Mouse (Mus musculus): ENCODE measurements around the gene Nek5. TPM values are rescaled to one million over a fixed set of nuclear protein-coding genes. Genes with fewer than 3 reads are reported as not detected.

Nek5 gene
- 0.03 TPM in 2 replicates for polyA plus RNA-seq (2012; rRNA removed)

DNA sequence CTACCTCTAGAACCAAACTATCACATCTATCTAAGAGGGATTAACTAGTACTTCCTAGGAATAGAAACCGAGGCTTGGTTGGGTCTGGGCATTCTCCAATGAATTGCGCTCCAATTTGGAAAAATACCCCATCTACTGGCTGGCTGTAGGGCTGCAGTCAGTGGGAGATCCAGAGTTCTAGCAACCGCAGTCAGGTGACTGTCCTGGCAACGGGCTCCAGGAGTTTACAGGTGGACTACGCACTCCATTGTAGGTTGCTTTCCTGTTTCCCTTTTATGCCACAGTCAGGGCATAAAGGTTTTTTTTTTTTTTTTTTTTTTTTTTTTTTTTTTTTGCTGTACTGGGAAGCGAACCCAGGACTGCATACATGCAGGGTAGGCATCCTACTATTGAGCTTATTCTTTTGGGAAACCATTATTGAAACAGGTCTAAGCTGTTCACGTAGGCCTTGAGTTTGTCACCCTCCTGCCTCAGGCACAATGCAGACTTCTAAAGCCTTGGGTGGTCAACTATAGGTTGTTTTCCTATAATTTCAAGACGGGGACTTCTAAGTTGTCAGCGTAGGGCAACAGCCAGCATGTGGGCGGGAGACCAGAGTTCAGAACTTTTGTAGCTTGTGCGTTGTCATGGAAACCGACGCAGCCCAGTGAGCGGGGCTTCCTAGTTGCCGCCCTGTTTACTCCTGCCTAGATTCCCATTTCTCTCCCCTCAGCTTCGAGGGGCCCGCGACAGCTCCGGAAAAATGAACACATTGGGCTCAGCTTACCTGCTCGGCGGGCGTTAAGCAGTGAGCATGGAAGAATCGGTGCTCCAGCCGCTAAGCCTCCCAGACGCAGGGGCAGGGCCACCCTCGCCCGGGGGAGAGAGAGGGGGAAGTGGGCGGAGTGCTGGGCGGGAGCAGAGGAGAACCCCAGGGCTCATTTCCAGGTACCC is at the start of gene Nek5:
Gene Nek5, minus strand, starts transcription at position 834 of the 933 bp plus-strand sequence.

GRCm38 (mm10) chr8:22166080-22166603 is 41.3 kb upstream of the Nek5 start, which contains the start of gene Nek3:
Gene Nek3, minus strand, starts transcription at chr8:22166435.

DNA sequence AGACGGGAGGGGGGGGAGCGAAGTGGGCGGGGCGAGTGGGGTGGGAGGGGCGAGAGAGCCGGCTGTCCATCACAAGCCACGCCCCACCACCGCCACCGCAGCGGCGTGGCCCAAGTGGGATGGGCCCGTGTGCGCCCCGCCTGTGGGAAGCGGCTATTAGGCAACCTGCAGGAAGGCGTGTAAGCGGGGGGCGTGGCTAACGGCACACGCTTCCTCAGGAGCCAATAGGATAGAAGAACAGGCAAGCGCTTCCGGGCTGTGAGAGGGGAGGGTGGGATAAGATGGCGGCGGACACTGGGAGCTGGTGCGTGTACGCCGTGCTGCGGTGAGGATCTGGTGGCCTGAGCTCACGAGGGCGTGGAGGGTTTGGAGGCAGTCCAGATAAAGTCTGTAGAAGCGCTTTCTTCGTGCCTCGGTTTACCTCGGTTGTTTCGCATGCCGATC is 64.4 kb downstream of the Nek5 start, which contains the start of gene Alg11:
Gene Alg11, plus strand, starts transcription at position 276 of the 444 bp plus-strand sequence.

DNA sequence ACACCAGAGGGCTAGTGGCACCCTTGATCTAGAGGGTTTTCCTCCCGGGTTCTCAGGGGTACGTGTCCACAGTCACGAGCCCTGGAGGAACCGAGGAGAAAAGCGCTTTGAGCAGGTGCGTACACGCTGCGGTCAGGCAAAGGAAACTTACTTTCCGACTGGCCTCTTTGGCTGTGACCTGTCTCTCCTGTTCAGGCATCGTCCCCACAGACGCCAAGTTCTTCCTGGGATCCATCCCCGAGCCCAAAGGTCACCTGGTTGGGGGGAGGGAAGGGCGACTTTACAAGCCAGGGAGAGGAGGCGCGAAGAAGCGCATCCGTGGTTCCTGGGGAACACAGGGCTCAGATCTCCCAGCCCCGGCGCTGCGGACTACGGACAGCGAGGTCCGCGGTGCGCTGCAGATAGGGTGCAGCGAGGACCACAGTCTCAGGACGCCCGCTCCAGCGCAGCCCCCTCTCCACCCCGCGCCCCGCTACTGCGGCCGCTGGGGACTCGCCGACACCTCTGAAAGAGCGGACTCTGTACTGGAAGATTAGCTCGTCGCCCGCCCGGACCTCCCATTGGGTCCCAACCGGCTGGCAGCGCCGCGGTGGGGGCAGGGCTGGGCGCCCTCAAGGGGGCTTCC is 64.9 kb downstream of the Nek5 start, which contains the start of gene Atp7b:
Gene Atp7b, minus strand, starts transcription at position 485 of the 625 bp plus-strand sequence.

Other genes starting within 250 kb of the Nek5 start
- not detected in 2 replicates for gene Defb9, start 239.6 kb downstream of the Nek5 start, polyA plus RNA-seq (2012; rRNA removed)
- gene Defb11, start 218.6 kb downstream of the Nek5 start, polyA plus RNA-seq (2012; rRNA removed) = not detected in 2 replicates
- gene Defb15, start 192.3 kb downstream of the Nek5 start, polyA plus RNA-seq (2012; rRNA removed) = not detected in 2 replicates
- not detected in 2 replicates for gene Defb35, start 186.7 kb downstream of the Nek5 start, polyA plus RNA-seq (2012; rRNA removed)
- not detected in 2 replicates for gene Defb13, start 178.3 kb downstream of the Nek5 start, polyA plus RNA-seq (2012; rRNA removed)
- not detected in 2 replicates for gene Fam90a1a, start 166.3 kb downstream of the Nek5 start, polyA plus RNA-seq (2012; rRNA removed)
- gene Ccdc70, start 155.3 kb downstream of the Nek5 start, polyA plus RNA-seq (2012; rRNA removed) = not detected in 2 replicates
- 8.5 and 9.9 TPM in 2 replicates for gene Atp7b, start 64.7 kb downstream of the Nek5 start, polyA plus RNA-seq (2012; rRNA removed)
- gene Alg11, start 64.3 kb downstream of the Nek5 start, polyA plus RNA-seq (2012; rRNA removed) = 3.2 and 3.6 TPM in 2 replicates
- 1.9 and 2.2 TPM in 2 replicates for gene Nek3, start 41.4 kb upstream of the Nek5 start, polyA plus RNA-seq (2012; rRNA removed)
- gene Ckap2, start 60.8 kb upstream of the Nek5 start, polyA plus RNA-seq (2012; rRNA removed) = 23.0 and 23.4 TPM in 2 replicates
- 5.3 and 6.0 TPM in 2 replicates for gene Vps36, start 67.8 kb upstream of the Nek5 start, polyA plus RNA-seq (2012; rRNA removed)
- 0.88 and 1.0 TPM in 2 replicates for gene Thsd1, start 102.3 kb upstream of the Nek5 start, polyA plus RNA-seq (2012; rRNA removed)
- not detected in 2 replicates for gene Tpte, start 158.4 kb upstream of the Nek5 start, polyA plus RNA-seq (2012; rRNA removed)

Measured in liver, embryonic 14 days (tissue).